Mouse (Mus musculus) stomach, postnatal 0 days (tissue): Measurements from ENCODE around the gene Bpifa6.

ENCODE experiments used
- CTCF ChIP-seq: IDR thresholded peaks from 2 replicates; pipeline ENCODE4 v1.5.1; 2016; ENCODE audit warnings: antibody characterized with exemption, low read depth, mild to moderate bottlenecking, moderate library complexity
- EP300 ChIP-seq: optimal IDR thresholded peaks from 2 replicates; pipeline ENCODE3; 2016; ENCODE audit warnings: antibody characterized with exemption

GRCm38 (mm10) chr2:154006331-154006730, 31.6 kb downstream of the Bpifa6 start:
- no peak for TF ChIP-seq EP300
- TF ChIP-seq CTCF, result no peak; the same call in 1 of the 2 replicates
